Mouse (Mus musculus): ENCODE measurements at regions not wholly inside any gene's neighbourhood (a gene's known extent, or its start where the extent isn't known, plus 50 kb on each side); places are given as distances from the start of the nearest gene placed in this dataset.

- TF ChIP-seq CTCF (IDR thresholded peaks at IDR 0.05; ENCODE audit: insufficient read depth, low read length) = no peak
- TF ChIP-seq POLR2A (IDR thresholded peaks at IDR 0.05; ENCODE audit: borderline replicate concordance, extremely low read depth, low read depth, low read length) = no peak
- H3K4me1 ChIP-seq (ENCODE audit: control insufficient read depth, insufficient read depth, low read length) = no peaks in the 10 kb centered on the region; the same call in 1 of the 2 replicates
- H3K4me3 ChIP-seq (replicated peaks; ENCODE audit: extremely low read depth, low read depth, low read length) = no peak overlapping the region
- WGBS = 40% methylated on average over 4 of the region's 4 CpGs
- no peak for DNase-seq
Observed at GRCm38 (mm10) chr16:49533498-49533998, 165.5 kb upstream of the Ift57 start.

- TF ChIP-seq POLR2A (IDR thresholded peaks at IDR 0.05; ENCODE audit: borderline replicate concordance, extremely low read depth, low read depth, low read length) (no peak), CTCF (IDR thresholded peaks at IDR 0.05; ENCODE audit: insufficient read depth, low read length) (no peak)
- Histone ChIP-seq H3K4me1 (ENCODE audit: control insufficient read depth, insufficient read depth, low read length) (no peaks in the 10 kb centered on the region), H3K4me3 (replicated peaks; ENCODE audit: extremely low read depth, low read depth, low read length) (no peak overlapping the region)
- 61% methylated on average over 3 of the region's 3 CpGs for WGBS
- DNase-seq = no peak
Observed at GRCm38 (mm10) chr16:49550231-49550630, 148.8 kb upstream of the Ift57 start.

- no peak overlapping the region for H3K4me3 ChIP-seq (replicated peaks; ENCODE audit: extremely low read depth, low read depth, low read length)
- TF ChIP-seq CTCF (IDR thresholded peaks at IDR 0.05; ENCODE audit: insufficient read depth, low read length) = no peak
- no peak for TF ChIP-seq POLR2A (IDR thresholded peaks at IDR 0.05; ENCODE audit: borderline replicate concordance, extremely low read depth, low read depth, low read length)
- no peaks in the 10 kb centered on the region for H3K4me1 ChIP-seq (ENCODE audit: control insufficient read depth, insufficient read depth, low read length)
- 94% methylated on average over 2 of the region's 2 CpGs for WGBS
- no peak for DNase-seq
Observed at GRCm38 (mm10) chr16:49570031-49570430, 129.0 kb upstream of the Ift57 start.

- no peaks in the 10 kb centered on the region for H3K4me1 ChIP-seq (ENCODE audit: control insufficient read depth, insufficient read depth, low read length)
- TF ChIP-seq CTCF (IDR thresholded peaks at IDR 0.05; ENCODE audit: insufficient read depth, low read length) (no peak), POLR2A (IDR thresholded peaks at IDR 0.05; ENCODE audit: borderline replicate concordance, extremely low read depth, low read depth, low read length) (no peak)
- H3K4me3 ChIP-seq (replicated peaks; ENCODE audit: extremely low read depth, low read depth, low read length) = no peak overlapping the region
- 45% methylated on average over 12 of the region's 12 CpGs for WGBS
- no peak for DNase-seq
Observed at GRCm38 (mm10) chr16:49572485-49573170, 126.4 kb upstream of the Ift57 start.

- 61% methylated on average over 3 of the region's 3 CpGs for WGBS
- no peak for DNase-seq
- no peak for TF ChIP-seq POLR2A (IDR thresholded peaks at IDR 0.05; ENCODE audit: borderline replicate concordance, extremely low read depth, low read depth, low read length)
- no peak for TF ChIP-seq CTCF (IDR thresholded peaks at IDR 0.05; ENCODE audit: insufficient read depth, low read length)
- Histone ChIP-seq H3K4me3 (replicated peaks; ENCODE audit: extremely low read depth, low read depth, low read length) (no peak overlapping the region), H3K4me1 (ENCODE audit: control insufficient read depth, insufficient read depth, low read length) (no peaks in the 10 kb centered on the region)
Observed at GRCm38 (mm10) chr16:49573171-49573517, 125.9 kb upstream of the Ift57 start.

- WGBS = 36% methylated on average over 4 of the region's 4 CpGs
- DNase-seq = no peak
Observed at GRCm38 (mm10) chr16:49578976-49579375, 120.1 kb upstream of the Ift57 start.

GRCm38 (mm10) chr16:49580708-49581107, 118.3 kb upstream of the Ift57 start:
- H3K4me1 ChIP-seq (ENCODE audit: control insufficient read depth, insufficient read depth, low read length) = peaks cover 9% of the 10 kb centered on the region
- 60% methylated on average over 6 of the region's 6 CpGs for WGBS
- H3K4me3 ChIP-seq (replicated peaks; ENCODE audit: extremely low read depth, low read depth, low read length) = no peak overlapping the region
- TF ChIP-seq POLR2A (IDR thresholded peaks at IDR 0.05; ENCODE audit: borderline replicate concordance, extremely low read depth, low read depth, low read length) (no peak), CTCF (IDR thresholded peaks at IDR 0.05; ENCODE audit: insufficient read depth, low read length) (no peak)
- DNase-seq = peak; percentile 13

More at GRCm38 (mm10) chr16:49578976-49579375, 120.1 kb upstream of the Ift57 start:
- H3K4me3 ChIP-seq (replicated peaks; ENCODE audit: extremely low read depth, low read depth, low read length) = no peak overlapping the region
- no peak for TF ChIP-seq POLR2A (IDR thresholded peaks at IDR 0.05; ENCODE audit: borderline replicate concordance, extremely low read depth, low read depth, low read length)
- peaks cover 9% of the 10 kb centered on the region for H3K4me1 ChIP-seq (ENCODE audit: control insufficient read depth, insufficient read depth, low read length)

GRCm38 (mm10) chr16:49606500-49606899, 92.5 kb upstream of the Ift57 start:
- no peak for TF ChIP-seq CTCF (IDR thresholded peaks at IDR 0.05; ENCODE audit: insufficient read depth, low read length)
- TF ChIP-seq POLR2A (IDR thresholded peaks at IDR 0.05; ENCODE audit: borderline replicate concordance, extremely low read depth, low read depth, low read length) = no peak
- Histone ChIP-seq H3K4me3 (replicated peaks; ENCODE audit: extremely low read depth, low read depth, low read length) (no peak overlapping the region), H3K4me1 (ENCODE audit: control insufficient read depth, insufficient read depth, low read length) (no peaks in the 10 kb centered on the region)
- no peak for DNase-seq
- WGBS = 82% methylated on average over 2 of the region's 2 CpGs

GRCm38 (mm10) chr16:49614801-49615200, 84.2 kb upstream of the Ift57 start:
- DNase-seq = no peak
- 73% methylated on average over 3 of the region's 3 CpGs for WGBS
- Histone ChIP-seq H3K4me1 (ENCODE audit: control insufficient read depth, insufficient read depth, low read length) (no peaks in the 10 kb centered on the region), H3K4me3 (replicated peaks; ENCODE audit: extremely low read depth, low read depth, low read length) (no peak overlapping the region)
- no peak for TF ChIP-seq CTCF (IDR thresholded peaks at IDR 0.05; ENCODE audit: insufficient read depth, low read length)

GRCm38 (mm10) chr16:49615342-49616020, 83.6 kb upstream of the Ift57 start:
- no peak for TF ChIP-seq POLR2A (IDR thresholded peaks at IDR 0.05; ENCODE audit: borderline replicate concordance, extremely low read depth, low read depth, low read length)
- TF ChIP-seq CTCF (IDR thresholded peaks at IDR 0.05; ENCODE audit: insufficient read depth, low read length) = no peak
- 74% methylated on average over 20 of the region's 20 CpGs for WGBS
- Histone ChIP-seq H3K4me1 (ENCODE audit: control insufficient read depth, insufficient read depth, low read length) (no peaks in the 10 kb centered on the region), H3K4me3 (replicated peaks; ENCODE audit: extremely low read depth, low read depth, low read length) (no peak overlapping the region)
- no peak for DNase-seq

All from lung, adult 2 months (tissue).